Mouse (Mus musculus) heart, embryonic 10.5 days (tissue): ENCODE measurements around the gene Schip1. TPM values are rescaled to one million over a fixed set of nuclear protein-coding genes. Genes with fewer than 3 reads are reported as not detected.

Experiments
- DNase-seq: peaks from one replicate; pipeline ENCODE4 v3.0.0-alpha.2; 2017; ENCODE audit warnings: low spot score
- H3K27ac ChIP-seq: fragments of 300-500 bp; sonication (generic); 2 replicates; pipeline ENCODE4 v1.5.1; 2016; ENCODE audit warnings: mild to moderate bottlenecking
- H3K27me3 ChIP-seq: fragments of 300-500 bp; sonication (generic); 2 replicates; pipeline ENCODE4 v1.6.1; 2016; ENCODE audit warnings: mild to moderate bottlenecking; ENCODE audit not compliant: poor library complexity, insufficient read depth, severe bottlenecking
- H3K36me3 ChIP-seq: fragments of 300-500 bp; sonication (generic); 2 replicates; pipeline ENCODE4 v1.6.1; 2016; ENCODE audit warnings: mild to moderate bottlenecking, moderate library complexity
- H3K4me1 ChIP-seq: fragments of 300-500 bp; sonication (generic); 2 replicates; pipeline ENCODE4 v1.6.1; 2016; ENCODE audit warnings: mild to moderate bottlenecking
- H3K4me3 ChIP-seq: fragments of 300-500 bp; sonication (generic); 2 replicates; pipeline ENCODE4 v1.5.1; 2016; ENCODE audit warnings: mild to moderate bottlenecking, moderate library complexity
- H3K9me3 ChIP-seq: fragments of 300-500 bp; sonication (generic); 2 replicates; pipeline ENCODE4 v1.6.1; 2016; ENCODE audit warnings: mild to moderate bottlenecking, moderate library complexity
- WGBS: fragments of 180-500 bp; shearing (Covaris S2); methylation state at CpG from one replicate; pipeline ENCODE4 v1.1.7; 2016; 5-methylcytosine and 5-hydroxymethylcytosine counted together
- polyA plus RNA-seq: library from polyadenylated mRNA; unstranded; fragments of >200 nt; fragmentation: Nextera tagmentation; extraction: Ambion mirVana; gene quantifications from 2 replicates; pipeline ENCODE4 v1.2.1, GENCODE M21; 2016

Schip1 gene
- polyA plus RNA-seq, 1 experiment from 2014 or later: 71.0 TPM

DNA sequence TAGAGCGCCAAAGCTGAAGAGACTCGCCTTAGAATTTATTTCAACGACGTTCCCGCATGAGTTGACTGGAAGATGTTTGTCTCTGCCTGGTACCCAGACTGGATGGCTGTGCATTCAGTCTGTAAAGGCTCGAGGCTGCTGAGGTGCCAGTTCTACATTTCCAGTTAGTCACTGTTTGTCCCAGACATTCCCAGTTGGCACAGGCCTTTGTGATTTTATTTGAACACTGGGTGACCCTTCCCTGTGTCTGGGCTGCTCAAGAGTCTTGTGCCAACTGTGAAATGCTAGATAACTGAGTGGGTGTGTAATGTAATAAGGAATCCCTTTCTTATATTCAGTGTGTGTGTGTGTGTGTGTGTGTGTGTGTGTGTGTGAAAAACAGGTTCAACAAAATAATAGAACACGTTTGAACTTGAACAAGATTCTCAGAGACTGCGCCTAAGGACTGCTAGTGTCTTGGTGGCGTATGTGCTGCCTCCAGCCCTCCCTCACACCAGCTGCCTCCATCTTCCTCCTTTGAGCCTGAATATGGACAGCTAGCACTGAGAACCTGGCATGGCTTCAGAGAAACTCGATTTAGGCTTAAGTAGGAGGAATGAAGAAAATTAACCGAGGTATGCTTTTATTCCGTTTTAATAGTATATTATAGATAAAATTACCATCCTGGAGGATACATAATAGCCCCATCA is 451.9 kb downstream of the Schip1 start:
- no peak overlapping the region for H3K4me3 ChIP-seq

DNA sequence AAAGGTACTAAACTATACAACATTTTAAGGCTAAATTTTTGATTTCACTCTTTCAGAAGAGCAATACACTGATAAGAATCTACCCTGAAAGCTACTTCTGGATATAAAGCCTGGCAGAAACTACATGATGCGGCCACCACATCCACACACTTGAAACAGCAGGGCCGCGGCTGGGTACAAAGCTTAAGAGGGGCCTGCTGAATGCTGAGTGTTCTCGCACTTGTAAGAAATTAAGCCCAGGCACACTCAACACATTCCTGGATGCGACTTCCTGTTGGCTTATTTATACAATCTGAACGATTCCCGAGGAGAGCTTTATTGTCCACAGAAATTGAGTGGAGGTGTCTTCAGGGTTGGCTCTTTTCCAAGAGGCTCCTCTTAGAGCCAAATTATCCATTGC is 452.6 kb downstream of the Schip1 start:
- H3K4me3 ChIP-seq: no peak overlapping the region
- no peaks in the 10 kb centered on the region for H3K27me3 ChIP-seq
- no peaks in the 10 kb centered on the region for H3K9me3 ChIP-seq
- 71% methylated on average over 7 of the region's 7 CpGs for WGBS
- H3K4me1 ChIP-seq: peaks cover 16% of the 10 kb centered on the region
- DNase-seq: no peak
- no peak overlapping the region for H3K27ac ChIP-seq
- peaks cover 16% of the 10 kb centered on the region for H3K36me3 ChIP-seq

More for the DNA sequence above, 451.9 kb downstream of the Schip1 start:
- DNase-seq: no peak
- Histone ChIP-seq H3K36me3 (peaks cover 16% of the 10 kb centered on the region), H3K27me3 (no peaks in the 10 kb centered on the region), H3K9me3 (no peaks in the 10 kb centered on the region), H3K27ac (no peak overlapping the region), H3K4me1 (peaks cover 21% of the 10 kb centered on the region)
- WGBS: 91% methylated on average over 12 of the region's 12 CpGs

DNA sequence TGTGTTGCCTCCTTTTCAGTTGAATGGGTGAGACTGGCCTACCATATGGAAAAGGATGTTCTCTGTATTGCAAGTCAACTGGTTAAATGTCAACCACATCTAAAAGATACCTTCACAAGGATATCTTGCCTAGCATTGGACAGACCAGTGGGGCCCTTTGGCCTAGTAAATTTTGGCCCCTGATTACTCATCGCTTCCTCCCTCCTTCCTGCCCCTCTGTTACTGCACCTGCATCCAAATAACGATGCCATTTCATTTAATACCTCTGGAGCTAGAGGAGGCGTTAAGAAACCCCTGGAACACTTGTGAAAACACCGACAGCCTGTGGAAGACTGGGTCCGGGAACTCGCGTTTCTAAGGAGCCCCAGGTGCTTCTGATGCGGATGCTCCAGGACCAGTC is 453.4 kb downstream of the Schip1 start:
- Histone ChIP-seq H3K27me3 (no peaks in the 10 kb centered on the region), H3K4me1 (peaks cover 8% of the 10 kb centered on the region), H3K4me3 (no peak overlapping the region), H3K9me3 (no peaks in the 10 kb centered on the region), H3K36me3 (peaks cover 9% of the 10 kb centered on the region; the same call in 1 of the 2 replicates), H3K27ac (no peak overlapping the region)
- WGBS: 83% methylated on average over 8 of the region's 8 CpGs
- no peak for DNase-seq

DNA sequence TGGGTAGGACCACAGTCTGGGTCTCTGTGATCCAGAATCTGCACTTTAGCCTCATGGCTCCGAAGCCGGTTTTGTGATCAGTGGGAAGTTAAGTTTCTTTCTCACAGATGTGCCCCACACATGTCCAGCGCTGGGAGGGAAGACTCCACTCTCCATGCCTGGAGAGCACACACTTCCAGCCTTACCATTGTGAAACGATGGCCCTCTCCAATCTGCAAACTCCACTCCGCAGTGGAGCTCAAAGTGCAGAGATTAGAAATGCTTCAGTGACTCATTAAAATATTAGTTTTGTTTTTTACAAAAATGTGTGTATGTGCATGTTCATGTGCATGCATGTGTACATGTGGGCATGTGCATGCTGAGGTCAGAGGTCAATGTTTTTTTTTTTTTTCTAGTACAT is 454.0 kb downstream of the Schip1 start:
- DNase-seq: no peak
- peaks cover 3% of the 10 kb centered on the region for H3K4me1 ChIP-seq
- peaks cover 8% of the 10 kb centered on the region; the same call in 1 of the 2 replicates for H3K36me3 ChIP-seq
- H3K27ac ChIP-seq: no peak overlapping the region
- no peak overlapping the region for H3K4me3 ChIP-seq
- 95% methylated on average over 5 of the region's 5 CpGs for WGBS
- no peaks in the 10 kb centered on the region for H3K9me3 ChIP-seq
- H3K27me3 ChIP-seq: no peaks in the 10 kb centered on the region

DNA sequence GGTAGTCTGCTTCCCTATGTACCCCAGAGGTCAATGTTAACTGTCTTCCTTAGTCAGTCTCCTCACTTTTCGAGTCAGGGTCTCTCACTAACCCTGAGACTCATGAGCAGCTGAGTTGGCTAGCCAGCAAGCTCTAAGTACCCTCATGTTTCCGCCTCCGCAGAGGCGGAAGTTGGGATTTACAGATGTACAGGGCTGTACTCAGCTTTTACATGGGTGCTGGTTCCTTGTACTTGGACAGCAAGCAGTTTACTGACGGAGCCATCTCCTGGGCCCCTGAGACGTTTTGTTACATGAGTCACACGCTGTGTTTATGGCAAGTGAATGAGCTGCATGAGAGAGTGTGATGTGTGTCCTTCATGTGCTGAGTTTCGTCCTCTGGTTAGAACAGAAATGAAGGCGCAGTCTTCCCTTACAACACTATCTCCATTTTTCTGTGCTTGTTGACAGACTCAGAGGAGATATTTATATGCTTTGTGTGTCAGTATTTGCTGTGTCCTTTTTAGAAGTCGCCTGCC is 460.8 kb downstream of the Schip1 start:
- DNase-seq: peak; percentile 53
- Histone ChIP-seq H3K9me3 (no peaks in the 10 kb centered on the region), H3K27me3 (no peaks in the 10 kb centered on the region), H3K27ac (0 out of 2 replicates have a peak overlapping the region, but pooled peaks have one; percentile 29), H3K4me1 (peaks cover 28% of the 10 kb centered on the region), H3K4me3 (no peak overlapping the region), H3K36me3 (no peaks in the 10 kb centered on the region)
- WGBS: 81% methylated on average over 10 of the region's 10 CpGs

DNA sequence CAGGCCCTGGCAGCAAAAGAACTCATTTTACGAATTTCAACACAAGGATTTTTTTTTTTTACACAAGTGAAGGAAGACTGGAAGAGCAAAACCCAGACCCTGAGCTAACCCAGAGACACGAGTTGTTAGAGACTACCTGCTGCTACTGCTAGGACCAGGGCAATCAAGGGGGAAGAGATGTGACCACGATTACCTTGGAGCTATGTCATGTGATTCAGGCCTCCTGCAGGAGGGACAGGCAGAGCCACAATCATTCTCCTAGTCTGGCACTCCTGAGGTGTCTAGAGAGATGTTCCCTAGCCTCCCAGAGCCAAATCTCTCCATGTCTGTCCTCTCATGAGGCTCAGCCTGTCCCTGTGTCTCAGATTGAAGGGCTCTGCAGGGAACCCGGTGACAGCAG is 461.8 kb downstream of the Schip1 start:
- Histone ChIP-seq H3K27ac (peak overlapping the region; percentile 47; the same call in 1 of the 2 replicates), H3K27me3 (no peaks in the 10 kb centered on the region), H3K9me3 (no peaks in the 10 kb centered on the region), H3K4me1 (peaks cover 33% of the 10 kb centered on the region), H3K4me3 (no peak overlapping the region), H3K36me3 (no peaks in the 10 kb centered on the region)
- 29% methylated on average over 4 of the region's 4 CpGs for WGBS
- DNase-seq: peak; percentile 73

DNA sequence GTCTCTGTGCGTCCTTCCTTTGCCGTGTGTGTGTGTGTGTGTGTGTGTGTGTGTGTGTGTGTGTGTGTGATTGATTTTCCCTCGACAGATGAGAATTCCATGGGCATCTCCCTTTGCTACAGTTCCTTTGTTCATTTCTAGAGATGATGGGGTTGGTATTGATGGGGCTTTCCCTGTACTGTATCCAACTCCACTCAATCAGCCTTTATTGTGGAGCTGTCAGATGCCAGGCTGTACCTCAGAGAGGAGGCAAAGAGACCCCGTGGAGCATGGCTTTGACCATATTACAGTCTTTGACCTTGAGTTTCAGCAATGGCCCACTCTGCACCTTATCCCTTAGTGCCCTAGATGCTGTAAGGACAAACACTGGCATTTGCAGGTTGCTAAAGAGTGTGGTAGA is 462.6 kb downstream of the Schip1 start:
- Histone ChIP-seq H3K27ac (no peak overlapping the region), H3K9me3 (no peaks in the 10 kb centered on the region), H3K27me3 (no peaks in the 10 kb centered on the region), H3K4me1 (peaks cover 36% of the 10 kb centered on the region), H3K36me3 (no peaks in the 10 kb centered on the region), H3K4me3 (no peak overlapping the region)
- 73% methylated on average over 4 of the region's 4 CpGs for WGBS
- DNase-seq: no peak

DNA sequence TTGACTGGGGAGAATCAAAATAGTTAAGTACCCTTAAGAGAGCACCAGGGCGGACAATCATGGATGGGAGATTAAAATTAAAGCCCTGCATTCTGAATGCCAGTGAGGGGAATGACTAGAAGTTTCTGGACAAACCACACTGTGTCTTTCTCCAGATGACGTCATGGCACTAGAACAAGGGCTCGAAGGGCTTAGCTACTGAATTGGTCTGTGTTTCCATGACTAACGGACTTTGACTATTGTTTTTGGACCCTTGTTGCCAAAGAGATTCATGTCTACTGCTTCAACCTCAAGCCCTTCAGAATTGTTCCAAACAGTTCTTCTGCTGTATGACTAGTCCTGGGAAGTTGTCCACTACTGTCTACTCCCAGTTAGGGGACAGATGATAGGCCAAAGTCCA is 467.3 kb downstream of the Schip1 start:
- 75% methylated on average over 4 of the region's 4 CpGs for WGBS
- H3K27ac ChIP-seq: no peak overlapping the region
- H3K27me3 ChIP-seq: no peaks in the 10 kb centered on the region
- no peak overlapping the region for H3K4me3 ChIP-seq
- peaks cover 47% of the 10 kb centered on the region for H3K4me1 ChIP-seq
- peaks cover 13% of the 10 kb centered on the region for H3K36me3 ChIP-seq
- no peak for DNase-seq
- no peaks in the 10 kb centered on the region for H3K9me3 ChIP-seq

DNA sequence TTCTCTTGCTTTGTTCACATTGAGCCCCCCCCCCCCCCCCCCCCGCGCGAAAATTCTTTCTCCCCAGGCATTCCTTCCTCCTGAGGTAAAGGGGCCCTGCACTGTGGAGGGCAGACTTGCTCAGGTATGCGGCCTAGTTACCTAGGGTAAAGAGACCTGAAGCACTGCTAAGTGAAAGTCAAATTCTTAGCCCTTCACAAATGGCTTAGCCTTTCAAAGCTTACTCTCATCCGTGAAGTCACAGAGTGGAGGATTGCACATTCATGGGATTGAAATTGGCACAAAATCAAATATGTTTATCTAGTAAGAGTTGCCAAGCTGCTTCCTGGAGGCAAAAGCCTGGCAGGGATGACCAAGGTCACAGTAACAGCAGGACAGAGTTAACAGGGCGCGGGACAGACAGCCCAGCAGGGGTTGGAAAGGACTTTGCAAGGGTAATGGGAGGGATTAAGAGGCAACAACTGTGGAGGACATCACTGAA is 470.0 kb downstream of the Schip1 start:
- Histone ChIP-seq H3K4me1 (peaks cover 45% of the 10 kb centered on the region), H3K9me3 (no peaks in the 10 kb centered on the region), H3K4me3 (no peak overlapping the region), H3K27ac (peak overlapping the region; percentile 83), H3K27me3 (no peaks in the 10 kb centered on the region), H3K36me3 (peaks cover 15% of the 10 kb centered on the region)
- no peak for DNase-seq
- 20% methylated on average over 5 of the region's 7 CpGs for WGBS

DNA sequence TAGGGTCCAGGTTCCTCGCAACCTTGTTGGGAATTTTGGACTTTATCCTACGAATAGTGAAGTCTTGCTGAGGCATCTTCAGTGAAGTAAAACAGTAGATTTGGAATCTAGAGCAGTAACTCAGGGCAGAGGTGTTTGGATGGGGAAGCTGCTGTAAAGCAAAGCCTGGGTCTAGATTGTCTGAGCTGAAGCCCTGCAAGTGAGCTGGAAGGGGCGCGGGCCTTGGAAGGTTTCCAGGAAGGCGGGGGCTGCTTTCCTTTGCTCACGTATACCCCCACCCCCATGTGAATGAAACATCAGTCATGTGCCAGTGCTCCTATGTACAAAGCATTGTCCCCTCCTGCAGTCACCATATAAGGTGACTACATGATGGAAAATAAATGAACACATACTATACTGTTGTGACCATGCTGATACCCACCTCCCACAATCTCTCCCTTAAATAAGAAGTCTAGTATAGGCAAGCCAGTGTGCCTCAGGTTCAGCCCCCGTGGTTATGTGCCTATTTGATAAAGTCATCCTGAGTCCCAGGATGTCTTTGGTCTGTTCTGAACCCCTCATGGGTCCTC is 470.6 kb downstream of the Schip1 start:
- H3K27ac ChIP-seq: peak overlapping the region; percentile 83
- WGBS: 75% methylated on average over 7 of the region's 7 CpGs
- no peaks in the 10 kb centered on the region for H3K27me3 ChIP-seq
- no peak overlapping the region for H3K4me3 ChIP-seq
- H3K36me3 ChIP-seq: peaks cover 15% of the 10 kb centered on the region
- H3K9me3 ChIP-seq: no peaks in the 10 kb centered on the region
- DNase-seq: no peak
- H3K4me1 ChIP-seq: peaks cover 45% of the 10 kb centered on the region

DNA sequence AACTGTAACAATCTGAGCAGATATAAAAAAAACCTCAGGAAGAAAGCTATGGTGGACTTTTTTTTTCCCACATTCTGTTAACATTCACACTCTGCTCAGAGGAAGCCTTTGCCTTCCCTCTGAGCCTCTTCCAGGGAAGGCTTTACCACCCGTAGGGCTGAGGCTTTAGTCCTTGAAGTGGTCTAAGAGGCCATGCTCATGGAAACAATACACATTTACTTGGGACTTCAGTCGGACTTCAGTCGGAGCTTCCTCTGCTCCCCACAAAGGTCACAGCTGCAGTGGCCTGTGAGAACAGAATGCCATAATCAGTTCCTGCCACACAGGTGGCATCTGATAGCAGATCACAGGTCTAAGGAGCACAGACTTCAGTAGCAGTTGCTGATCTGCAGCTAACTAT is 471.5 kb downstream of the Schip1 start:
- Histone ChIP-seq H3K36me3 (peaks cover 18% of the 10 kb centered on the region), H3K4me3 (no peak overlapping the region), H3K27me3 (no peaks in the 10 kb centered on the region), H3K27ac (no peak overlapping the region), H3K9me3 (no peaks in the 10 kb centered on the region), H3K4me1 (peaks cover 42% of the 10 kb centered on the region)
- no peak for DNase-seq
- 55% methylated on average over 3 of the region's 3 CpGs for WGBS

DNA sequence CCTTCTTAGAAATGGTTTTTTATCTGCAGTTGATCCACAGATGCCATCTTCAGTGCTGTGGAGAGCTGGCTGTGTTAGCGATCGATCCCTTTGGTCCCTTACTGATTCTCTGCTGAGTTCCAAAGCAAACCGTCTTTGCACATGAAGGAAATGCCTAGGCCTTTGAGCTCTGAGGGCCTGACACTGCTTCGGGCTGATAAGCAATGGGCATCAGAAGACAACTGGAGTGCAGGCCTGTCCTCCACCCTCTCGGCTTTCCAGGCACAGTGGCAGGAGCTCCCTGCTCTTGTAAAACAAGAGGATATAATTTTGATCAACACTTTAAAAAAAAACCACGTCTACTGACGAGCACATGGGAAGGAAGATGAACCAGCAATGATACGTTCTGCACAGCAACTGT is 477.1 kb downstream of the Schip1 start:
- no peak for DNase-seq
- H3K4me3 ChIP-seq: no peak overlapping the region
- H3K4me1 ChIP-seq: peaks cover 39% of the 10 kb centered on the region
- WGBS: 61% methylated on average over 8 of the region's 8 CpGs
- peaks cover 7% of the 10 kb centered on the region for H3K36me3 ChIP-seq
- H3K27me3 ChIP-seq: no peaks in the 10 kb centered on the region
- no peak overlapping the region; the same call in 1 of the 2 replicates for H3K27ac ChIP-seq
- no peaks in the 10 kb centered on the region for H3K9me3 ChIP-seq

DNA sequence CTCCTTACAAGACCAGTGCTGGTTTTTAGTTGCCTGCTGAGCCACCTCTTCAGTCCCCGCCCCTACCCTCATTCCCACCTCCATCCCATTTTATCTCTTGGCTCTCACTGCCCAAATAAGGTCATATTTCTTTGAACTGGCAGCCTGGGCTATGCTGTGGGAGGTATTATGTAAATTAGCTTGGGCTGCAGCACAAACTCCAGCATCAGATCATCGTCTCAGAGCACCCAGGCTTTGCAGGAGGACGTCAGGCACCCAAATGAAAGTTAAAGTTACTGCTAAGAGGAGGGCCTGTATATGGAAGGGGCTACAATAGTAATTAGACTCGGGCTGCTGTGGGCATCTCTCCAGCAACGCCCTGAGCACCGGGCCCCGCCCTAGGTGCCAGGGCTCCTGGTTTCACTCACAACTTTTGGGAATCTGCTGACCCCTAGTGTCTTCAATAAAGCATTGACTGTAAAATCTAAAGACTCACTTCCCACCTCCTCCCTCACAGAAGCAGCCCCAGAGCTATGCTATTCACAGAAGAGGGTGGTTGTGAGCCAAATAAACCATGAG is 478.4 kb downstream of the Schip1 start:
- WGBS: 3% methylated on average over 7 of the region's 7 CpGs
- peak; percentile 83 for DNase-seq
- H3K4me1 ChIP-seq: peaks cover 39% of the 10 kb centered on the region
- peak overlapping the region; percentile 63 for H3K27ac ChIP-seq
- H3K4me3 ChIP-seq: peak overlapping the region; percentile 47
- H3K27me3 ChIP-seq: no peaks in the 10 kb centered on the region
- no peaks in the 10 kb centered on the region for H3K9me3 ChIP-seq
- peaks cover 4% of the 10 kb centered on the region; the same call in 1 of the 2 replicates for H3K36me3 ChIP-seq
